Mouse (Mus musculus) ES-E14 (cell line): ENCODE measurements around the gene Sfxn2. TPM values are rescaled to one million over a fixed set of nuclear protein-coding genes. Genes with fewer than 3 reads are reported as not detected.

Experiments
- DNase-seq: peaks from one replicate; pipeline ENCODE4 v3.0.0-alpha.2; 2013; ENCODE audit warnings: low read depth, low spot score
- H3K27ac ChIP-seq: 2 replicates; pipeline ENCODE4 v1.5.1; 2012; ENCODE audit warnings: low read depth, mild to moderate bottlenecking, low read length, moderate library complexity, mixed read lengths; ENCODE audit not compliant: poor library complexity, insufficient read depth, severe bottlenecking
- H3K36me3 ChIP-seq: 2 replicates; pipeline ENCODE4 v1.6.1; 2012; ENCODE audit warnings: mild to moderate bottlenecking, low read length, moderate library complexity, mixed read lengths; ENCODE audit not compliant: control insufficient read depth, poor library complexity, insufficient read depth, severe bottlenecking
- H3K4me1 ChIP-seq, 2 experiments: fragments of 150-350 bp in 1 of 2; sonication (generic) in 1 of 2; 2 replicates each; pipeline ENCODE4 v1.6.1; 2012; ENCODE audit warnings: low read length in 2 of 2, mild to moderate bottlenecking in 1 of 2, mixed read lengths in 1 of 2; ENCODE audit not compliant: control insufficient read depth in 2 of 2, insufficient read depth in 2 of 2, poor library complexity in 1 of 2
- H3K4me3 ChIP-seq, 2 experiments: fragments of 150-350 bp in 1 of 2; sonication (generic) in 1 of 2; 2 replicates each; pipeline ENCODE4 v1.5.1; 2012; ENCODE audit warnings: low read length in 2 of 2, low read depth in 1 of 2, mild to moderate bottlenecking in 1 of 2, mixed read lengths in 1 of 2; ENCODE audit not compliant: insufficient read depth in 1 of 2, poor library complexity in 1 of 2, severe bottlenecking in 1 of 2
- H3K9ac ChIP-seq: 2 replicates; pipeline ENCODE4 v1.6.1; 2012; ENCODE audit warnings: low read depth, mild to moderate bottlenecking, low read length, mixed read lengths; ENCODE audit not compliant: poor library complexity, insufficient read depth, severe bottlenecking
- H3K9me3 ChIP-seq: fragments of 150-350 bp; sonication (generic); 2 replicates; pipeline ENCODE4 v1.6.1; 2012; ENCODE audit warnings: low read depth, mild to moderate bottlenecking, low read length; ENCODE audit not compliant: control insufficient read depth, insufficient read depth
- CHD2 ChIP-seq: IDR thresholded peaks from 2 replicates; pipeline ENCODE4 v1.6.1; 2014; ENCODE audit warnings: mild to moderate bottlenecking, low read depth, low read length, inconsistent platforms
- HCFC1 ChIP-seq: IDR thresholded peaks from 2 replicates; pipeline ENCODE4 v1.6.1; 2012; ENCODE audit warnings: low read length, inconsistent platforms, borderline replicate concordance; ENCODE audit not compliant: insufficient read depth
- MAFK ChIP-seq: IDR thresholded peaks from 2 replicates; pipeline ENCODE4 v1.6.1; 2014; ENCODE audit warnings: mild to moderate bottlenecking, low read depth, low read length, inconsistent platforms; ENCODE audit not compliant: insufficient read depth
- ZC3H11A ChIP-seq: IDR thresholded peaks from 2 replicates; pipeline ENCODE4 v1.6.1; 2012; ENCODE audit warnings: low read depth, mild to moderate bottlenecking, inconsistent platforms, low read length, borderline replicate concordance
- ZNF384 ChIP-seq: IDR thresholded peaks from 2 replicates; pipeline ENCODE4 v1.6.1; 2012; ENCODE audit warnings: low read depth, low read length, inconsistent platforms
- in situ Hi-C, 2 experiments: fragments of 600-800 bp; cut with MboI; formaldehyde crosslinking; loops; one replicate each; pipeline ENCODE4 v1.15.1; 2025; ENCODE audit warnings: low sequenced_read_pairs in 2 of 2, inconsistent platforms in 1 of 2; ENCODE audit not compliant: unreplicated experiment in 2 of 2
- total RNA-seq: library from RNA; depleted of rRNA; stranded (reverse); fragments of 300-350 nt; gene quantifications from 2 replicates; pipeline ENCODE4 v1.2.3, GENCODE M21; 2012

Gene Sfxn2
- total RNA-seq, 1 experiment, result 11.4 TPM

- in situ Hi-C loops, result no loop called here
- H3K27ac ChIP-seq, result no peak overlapping the region
- H3K4me3 ChIP-seq, result no peak overlapping the region
- H3K9ac ChIP-seq, result no peak overlapping the region
- peaks cover 3% of the 10 kb centered on the region; the same call in 1 of the 2 replicates for H3K36me3 ChIP-seq
- DNase-seq, result no peak
- TF ChIP-seq CHD2 (no peak), HCFC1 (no peak), MAFK (no peak), ZNF384 (no peak), ZC3H11A (no peak)
- no peaks in the 10 kb centered on the region for H3K9me3 ChIP-seq
- peaks cover 0 to 6% of the 10 kb centered on the region in 2 experiments; a peak in 2 of 4 replicates for H3K4me1 ChIP-seq
Observed at GRCm38 (mm10) chr19:46635766-46636165, 62.6 kb downstream of the Sfxn2 start.

- H3K9me3 ChIP-seq, result no peaks in the 10 kb centered on the region
- peaks cover 5 to 14% of the 10 kb centered on the region in 2 experiments; a peak in 3 of 4 replicates for H3K4me1 ChIP-seq
- H3K36me3 ChIP-seq, result peaks cover 3% of the 10 kb centered on the region; the same call in 1 of the 2 replicates
- H3K27ac ChIP-seq, result no peak overlapping the region
- H3K9ac ChIP-seq, result no peak overlapping the region
- in situ Hi-C loops, result no loop called here
- no peak overlapping the region for H3K4me3 ChIP-seq
- TF ChIP-seq ZC3H11A, result no peak
- TF ChIP-seq CHD2, result no peak
- no peak for TF ChIP-seq HCFC1
- no peak for TF ChIP-seq ZNF384
- no peak for DNase-seq
Observed at GRCm38 (mm10) chr19:46637598-46637997, 64.4 kb downstream of the Sfxn2 start.

DNA sequence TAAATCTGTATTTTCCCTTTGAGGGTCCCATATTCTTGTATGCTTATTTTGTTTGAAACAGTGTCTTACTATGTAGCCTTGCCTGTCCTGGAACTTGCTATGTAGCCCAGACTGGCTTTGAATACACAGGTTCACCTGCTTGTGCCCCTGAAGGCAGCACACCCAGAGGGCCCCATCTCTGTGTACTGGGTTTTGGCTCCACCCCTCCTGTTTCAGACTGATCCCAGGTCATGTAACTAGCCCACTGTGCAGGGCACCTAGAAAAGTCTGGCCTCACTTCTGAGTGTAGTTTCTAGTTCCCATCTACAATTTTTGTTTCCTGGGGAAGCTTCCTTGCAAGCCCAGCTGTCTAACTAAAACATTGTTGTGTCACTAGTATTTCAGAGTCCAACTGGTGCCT, 65.9 kb downstream of the Sfxn2 start:
- no peak overlapping the region for H3K27ac ChIP-seq
- H3K4me1 ChIP-seq, result peaks cover 5 to 14% of the 10 kb centered on the region in 2 experiments; a peak in 3 of 4 replicates
- TF ChIP-seq CHD2, result no peak
- no peak for TF ChIP-seq ZC3H11A
- no peak for TF ChIP-seq HCFC1
- TF ChIP-seq ZNF384, result no peak
- no peak for TF ChIP-seq MAFK
- no peak for DNase-seq
- no peaks in the 10 kb centered on the region for H3K9me3 ChIP-seq
- no peak overlapping the region for H3K9ac ChIP-seq
- H3K36me3 ChIP-seq, result peaks cover 3% of the 10 kb centered on the region; the same call in 1 of the 2 replicates
- in situ Hi-C loops, result no loop called here
- no peak overlapping the region for H3K4me3 ChIP-seq

DNA sequence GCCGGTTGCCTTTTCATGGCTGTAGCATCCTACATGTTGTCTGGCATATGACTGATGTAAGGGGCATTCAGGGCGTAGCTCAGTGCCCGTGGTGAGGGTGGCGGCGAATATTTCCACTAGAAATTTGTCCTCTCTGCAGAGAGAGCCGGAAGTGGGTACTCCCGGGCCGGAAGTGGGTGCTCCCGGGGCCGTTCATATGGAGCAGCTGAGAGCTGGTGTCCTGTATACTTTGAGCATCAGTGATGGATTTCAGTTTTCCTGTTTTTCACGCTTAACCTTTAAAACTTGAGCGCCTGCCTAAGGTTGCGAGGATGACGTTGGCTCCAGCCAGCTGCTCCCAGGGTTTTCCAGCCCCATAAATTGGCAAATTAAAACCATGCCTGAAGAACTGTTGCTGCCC, 66.3 kb downstream of the Sfxn2 start:
- no peak overlapping the region for H3K9ac ChIP-seq
- TF ChIP-seq ZC3H11A (no peak), CHD2 (no peak), ZNF384 (no peak), HCFC1 (no peak), MAFK (no peak)
- no peak overlapping the region for H3K27ac ChIP-seq

More for the DNA sequence above, 66.3 kb downstream of the Sfxn2 start:
- in situ Hi-C loops, result no loop called here
- Histone ChIP-seq H3K4me3 (no peak overlapping the region), H3K9me3 (no peaks in the 10 kb centered on the region), H3K4me1 (peaks cover 5 to 15% of the 10 kb centered on the region in 2 experiments; a peak in 3 of 4 replicates), H3K36me3 (peaks cover 3% of the 10 kb centered on the region; the same call in 1 of the 2 replicates)
- DNase-seq, result no peak
